In the genomic region with DNA sequence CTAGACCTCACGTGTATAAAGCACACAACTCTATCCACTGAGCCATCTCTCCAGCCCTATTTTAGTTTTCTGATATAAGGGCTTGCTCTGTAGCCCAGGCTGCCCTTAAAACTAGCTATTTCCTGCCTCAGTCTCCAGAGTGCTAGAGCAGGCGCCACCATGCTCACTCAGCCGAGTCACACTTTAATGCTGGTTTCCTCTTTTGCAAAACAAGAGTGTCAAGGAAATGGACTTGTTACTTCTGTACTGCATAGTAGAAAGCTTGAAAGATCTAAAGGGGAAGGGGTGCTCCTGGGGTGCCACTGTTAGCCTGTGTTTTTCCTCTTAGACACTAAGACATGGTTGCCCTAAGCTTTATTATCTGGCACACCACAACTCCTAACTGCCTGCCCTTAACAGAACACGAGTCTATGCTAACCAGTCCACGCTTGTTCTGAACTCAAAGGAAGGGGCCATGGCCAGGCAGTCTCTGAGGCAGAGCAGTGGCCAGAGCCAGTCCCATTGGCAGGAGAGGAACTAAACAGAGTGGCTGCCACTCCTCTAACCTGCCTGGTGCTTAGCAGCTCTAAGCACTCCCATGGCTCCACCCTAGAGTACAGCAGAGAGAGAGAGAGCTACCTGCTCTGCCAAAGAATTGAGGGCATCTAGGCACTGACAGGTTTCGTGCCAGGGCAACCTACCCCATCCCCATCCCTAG, we compare ENCODE assay signal across 9 mouse cellular contexts. TPM values are rescaled to one million over a fixed set of nuclear protein-coding genes. Genes with fewer than 3 reads are reported as not detected.
DNase-seq lines count a peak whose midpoint lies in the region; ATAC-seq lines count a peak whose summit lies in the region.
"Had no signal": no experiment of that assay in that cellular context is flagged by ENCODE, and none has a peak within 500 bp of the region (broad histone marks: within the 10 kb centered on the region; RNA-seq: fewer than 3 reads in every experiment).

No protein-coding gene starts in this region.

- no peak overlapping the region for H3K9ac ChIP-seq in heart, embryonic 11.5 days (ENCODE audit: low read depth, low read length)
- no peak overlapping the region for H3K9ac ChIP-seq in heart, embryonic 12.5 days
- no peak overlapping the region for H3K9ac ChIP-seq in forebrain, embryonic 13.5 days

- 0 out of 2 replicates have a peak overlapping the region, but pooled peaks have one; percentile 1 for H3K27ac ChIP-seq in heart, embryonic 11.5 days (ENCODE audit: low read depth, low read length)
- no peak overlapping the region for H3K27ac ChIP-seq in heart, embryonic 12.5 days (ENCODE audit: poor library complexity, severe bottlenecking)
- no peak overlapping the region; the same call in 1 of the 2 replicates for H3K27ac ChIP-seq in forebrain, embryonic 13.5 days
- H3K27ac ChIP-seq: neural tube, embryonic 12.5 days had no signal

- DNase-seq in B cell, adult 2 months, result peak; percentile 65 to 71
- DNase-seq in induced T-regulatory cell, adult 2 months (ENCODE audit: low read depth), result peak; percentile 79
- DNase-seq in ovary, postnatal 36 days (ENCODE audit: low spot score), result no peak
- DNase-seq in right cerebral cortex, postnatal 36 days (ENCODE audit: low spot score in 2 of 2), result no peak

- no peak overlapping the region for H3K4me3 ChIP-seq in heart, embryonic 11.5 days (ENCODE audit: low read depth, low read length)
- no peak overlapping the region for H3K4me3 ChIP-seq in heart, embryonic 12.5 days
- H3K4me3 ChIP-seq in forebrain, embryonic 13.5 days, result no peak overlapping the region
- H3K4me3 ChIP-seq: neural tube, embryonic 12.5 days had no signal

- no peaks in the 10 kb centered on the region for H3K9me3 ChIP-seq in heart, embryonic 11.5 days (replicated peaks; ENCODE audit: control insufficient read depth, low read length)
- H3K9me3 ChIP-seq in heart, embryonic 12.5 days (replicated peaks), result no peaks in the 10 kb centered on the region
- no peaks in the 10 kb centered on the region for H3K9me3 ChIP-seq in forebrain, embryonic 13.5 days (replicated peaks)
- H3K9me3 ChIP-seq: neural tube, embryonic 12.5 days had no signal

- 73% methylated on average over 6 of the region's 6 CpGs for WGBS in heart, embryonic 11.5 days (ENCODE audit: insufficient replicate concordance)
- 73% methylated on average over 6 of the region's 6 CpGs for WGBS in heart, embryonic 12.5 days
- WGBS in forebrain, embryonic 13.5 days, result 89% methylated on average over 6 of the region's 6 CpGs

- H3K27me3 ChIP-seq in heart, embryonic 11.5 days (ENCODE audit: control insufficient read depth, insufficient read depth, low read length), result no peaks in the 10 kb centered on the region
- no peaks in the 10 kb centered on the region for H3K27me3 ChIP-seq in heart, embryonic 12.5 days (replicated peaks)
- no peaks in the 10 kb centered on the region for H3K27me3 ChIP-seq in forebrain, embryonic 13.5 days
- H3K27me3 ChIP-seq: neural tube, embryonic 12.5 days had no signal

- H3K4me2 ChIP-seq in heart, embryonic 11.5 days, result no peak overlapping the region
- no peak overlapping the region for H3K4me2 ChIP-seq in heart, embryonic 12.5 days
- no peak overlapping the region for H3K4me2 ChIP-seq in forebrain, embryonic 13.5 days
- H3K4me2 ChIP-seq: neural tube, embryonic 12.5 days had no signal

- no peaks in the 10 kb centered on the region for H3K36me3 ChIP-seq in heart, embryonic 11.5 days (ENCODE audit: control insufficient read depth, insufficient read depth, low read length)
- H3K36me3 ChIP-seq in heart, embryonic 12.5 days, result 0 out of 2 replicates have a peak, but pooled peaks cover 9% of the 10 kb centered on the region
- H3K36me3 ChIP-seq in forebrain, embryonic 13.5 days (ENCODE audit: poor library complexity, severe bottlenecking), result peaks cover 19% of the 10 kb centered on the region; the same call in 1 of the 2 replicates
- H3K36me3 ChIP-seq: neural tube, embryonic 12.5 days had no signal

- peaks cover 43% of the 10 kb centered on the region for H3K4me1 ChIP-seq in heart, embryonic 11.5 days (ENCODE audit: control insufficient read depth, insufficient read depth, low read length)
- peaks cover 69% of the 10 kb centered on the region for H3K4me1 ChIP-seq in heart, embryonic 12.5 days (replicated peaks)
- peaks cover 40% of the 10 kb centered on the region for H3K4me1 ChIP-seq in forebrain, embryonic 13.5 days

- no peak for ATAC-seq in heart, embryonic 11.5 days (replicated peaks; ENCODE audit: insufficient number of reproducible peaks, low FRiP score, low TSS enrichment)
- no peak for ATAC-seq in heart, embryonic 12.5 days (ENCODE audit: insufficient number of reproducible peaks, low FRiP score)
- ATAC-seq in megakaryocyte, adult 5-6 weeks (ENCODE audit: poor library complexity, severe bottlenecking), result peak; percentile 23
- ATAC-seq in forebrain, embryonic 13.5 days, result no peak

RNA-seq across cellular contexts. Expression of gene Grk2, which starts 6.3 kb away (rescaled TPM):
- 12.0 and 14.2 TPM in 2 replicates for polyA plus RNA-seq in heart, embryonic 11.5 days (2014; fragmentation: Nextera tagmentation; extraction: Ambion mirVana)
- 12.6 and 15.6 TPM in 2 replicates for polyA plus RNA-seq in heart, embryonic 12.5 days (2016; fragmentation: Nextera tagmentation; extraction: Ambion mirVana)
- 278 TPM in 2 replicates for total RNA-seq in megakaryocyte, adult 5-6 weeks (2015)
- 231 and 296 TPM in 2 replicates for total RNA-seq in megakaryocyte, adult 5-6 weeks (2017)
- 14.4 and 15.6 TPM in 2 replicates for polyA plus RNA-seq in forebrain, embryonic 13.5 days (2015; fragmentation: Nextera tagmentation; extraction: Ambion mirVana)

RNA-seq across cellular contexts. Expression of gene Ankrd13d, which starts 16.8 kb away (rescaled TPM):
- polyA plus RNA-seq in heart, embryonic 11.5 days (2014; fragmentation: Nextera tagmentation; extraction: Ambion mirVana), result 2.1 and 2.2 TPM in 2 replicates
- 1.6 and 2.0 TPM in 2 replicates for polyA plus RNA-seq in heart, embryonic 12.5 days (2016; fragmentation: Nextera tagmentation; extraction: Ambion mirVana)
- total RNA-seq in megakaryocyte, adult 5-6 weeks (2015), result 6.5 and 7.2 TPM in 2 replicates
- total RNA-seq in megakaryocyte, adult 5-6 weeks (2017), result 8.7 and 10.5 TPM in 2 replicates
- polyA plus RNA-seq in forebrain, embryonic 13.5 days (2015; fragmentation: Nextera tagmentation; extraction: Ambion mirVana), result 14.0 and 15.2 TPM in 2 replicates

RNA-seq across cellular contexts. Expression of gene Ssh3, which starts 30.7 kb away (rescaled TPM):
- 3.1 and 3.6 TPM in 2 replicates for polyA plus RNA-seq in heart, embryonic 11.5 days (2014; fragmentation: Nextera tagmentation; extraction: Ambion mirVana)
- 4.5 and 4.7 TPM in 2 replicates for polyA plus RNA-seq in heart, embryonic 12.5 days (2016; fragmentation: Nextera tagmentation; extraction: Ambion mirVana)
- total RNA-seq in megakaryocyte, adult 5-6 weeks (2015), result 15.9 and 16.5 TPM in 2 replicates
- total RNA-seq in megakaryocyte, adult 5-6 weeks (2017), result 17.2 and 19.8 TPM in 2 replicates
- 3.6 and 4.8 TPM in 2 replicates for polyA plus RNA-seq in forebrain, embryonic 13.5 days (2015; fragmentation: Nextera tagmentation; extraction: Ambion mirVana)

Comparison
In these comparisons a context has a peak if more than half of its experiments do, and no peak if none do; other contexts are left out.
1. DNase-seq: peak in B cell, adult 2 months (2 of 2) and induced T-regulatory cell, adult 2 months (single experiment); none in ovary, postnatal 36 days (single experiment) and right cerebral cortex, postnatal 36 days (0 of 2).